Mouse (Mus musculus) liver, adult 2 months (tissue): ENCODE results near the gene Disc1.

Experiments
- CTCF ChIP-seq: fragments of 200-500 bp; IDR thresholded peaks from 2 replicates; pipeline ENCODE4 v1.5.1; 2011; ENCODE audit warnings: low read depth, low read length, control low read depth
- POLR2A ChIP-seq: fragments of 200-500 bp; IDR thresholded peaks from 2 replicates; pipeline ENCODE4 v1.6.1; 2011; ENCODE audit warnings: low read length, control low read depth; ENCODE audit not compliant: insufficient read depth; ENCODE audit errors: extremely low read depth

- TF ChIP-seq POLR2A (no peak), CTCF (no peak)
Observed at GRCm38 (mm10) chr8:125246737-125247292, 192.8 kb downstream of the Disc1 start.
